Mouse (Mus musculus): Measurements from ENCODE around the gene Cnp.

DNA sequence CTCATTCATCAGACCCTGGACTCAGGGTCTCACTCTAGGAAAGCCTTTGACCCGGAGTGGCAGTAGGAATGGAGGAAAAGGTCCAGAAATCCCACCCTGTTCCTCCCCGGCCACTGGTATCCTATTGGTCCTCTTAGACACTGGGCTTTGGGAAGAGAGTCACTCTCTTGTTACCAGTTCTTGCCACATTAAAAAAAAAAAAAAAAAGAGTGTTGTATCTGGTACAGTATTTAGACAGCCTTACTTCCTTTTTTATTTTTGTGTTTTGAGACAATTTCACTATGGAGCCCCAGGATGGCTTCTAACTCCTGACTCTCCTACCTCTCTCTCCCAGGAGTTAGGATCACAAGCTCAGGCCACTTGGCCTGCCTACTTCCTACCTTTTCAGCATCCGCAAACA, 17.1 kb upstream of the Cnp start:
- no peak for TF ChIP-seq CTCF (conservative IDR thresholded peaks at IDR 0.05; ENCODE audit: insufficient read depth, insufficient read length, low read depth, low read length)
- no peak for TF ChIP-seq POLR2A (IDR thresholded peaks at IDR 0.05; ENCODE audit: low read depth, low read length)

Measured in kidney, adult 2 months (tissue).